8 mouse cellular contexts compared by ENCODE assay signal in genomic region chr1:36546888-36547471, GRCm38 (mm10). TPM values are rescaled to one million over a fixed set of nuclear protein-coding genes. Genes with fewer than 3 reads are reported as not detected.
A peak's percentile ranks its signal among the peaks of the same experiment; 100 is the strongest.
DNase-seq lines count a peak whose midpoint lies in the region; ATAC-seq lines count a peak whose summit lies in the region.

Ankrd39 (minus strand) TSS chr1:36547445.

- peak; percentile 93 for DNase-seq in c-Kit-negative CD71-positive TER-119-positive erythroid progenitor cells, embryonic 14.5 days (ENCODE audit: low read depth, low spot score)
- DNase-seq in fibroblast of lung, adult 2 months (ENCODE audit: low read depth): peak; percentile 98
- peak; percentile 99 for DNase-seq in kidney, postnatal 14 days
- DNase-seq in liver, embryonic 13.5 days: peak; percentile 95
- peak; percentile 94 for DNase-seq in neural tube, embryonic 10.5 days (ENCODE audit: extremely low spot score, low spot score)

- ATAC-seq in CD4-positive, CD25-positive, alpha-beta regulatory T cell, adult 4 months: peak; percentile 97
- ATAC-seq in heart, embryonic 14.5 days (ENCODE audit: insufficient number of reproducible peaks, insufficient read depth, low FRiP score, low read depth): peak; percentile 98
- peak; percentile 99 for ATAC-seq in liver, embryonic 13.5 days (ENCODE audit: low read depth)
- peak; percentile 99 for ATAC-seq in stomach, embryonic 16.5 days (ENCODE audit: insufficient read depth, low FRiP score)

- peaks cover 52% of the 10 kb centered on the region for H3K36me3 ChIP-seq in heart, embryonic 14.5 days (ENCODE audit: control insufficient read depth, insufficient read depth, low read length)
- peaks cover 30% of the 10 kb centered on the region for H3K36me3 ChIP-seq in liver, embryonic 13.5 days
- peaks cover 20% of the 10 kb centered on the region for H3K36me3 ChIP-seq in stomach, embryonic 16.5 days (ENCODE audit: control insufficient read depth, insufficient read depth, low read length)

- peaks cover 15 to 51% of the 10 kb centered on the region in 2 experiments for H3K4me1 ChIP-seq in heart, embryonic 14.5 days (ENCODE audit: control insufficient read depth in 2 of 2, insufficient read depth in 2 of 2, low read length in 2 of 2)
- peaks cover 20% of the 10 kb centered on the region for H3K4me1 ChIP-seq in liver, embryonic 13.5 days (replicated peaks)
- peaks cover 36% of the 10 kb centered on the region for H3K4me1 ChIP-seq in stomach, embryonic 16.5 days (ENCODE audit: control insufficient read depth, insufficient read depth, low read length)

- WGBS in heart, embryonic 14.5 days: 0% methylated on average over 43 of the region's 43 CpGs
- under 1% methylated on average over 43 of the region's 43 CpGs for WGBS in liver, embryonic 13.5 days (ENCODE audit: insufficient replicate concordance)
- WGBS in stomach, embryonic 16.5 days: under 1% methylated on average over 43 of the region's 43 CpGs

- H3K27ac ChIP-seq in heart, embryonic 14.5 days (replicated peaks in 1 of 2; ENCODE audit: control insufficient read depth in 1 of 2, insufficient read depth in 1 of 2, low read depth in 2 of 2, low read length in 2 of 2): peak within 1 kb of the TSS; percentile 63 to 70
- H3K27ac ChIP-seq in liver, embryonic 13.5 days: 0 out of 2 replicates have a peak within 1 kb of the TSS, but pooled peaks have one; percentile 4
- peak within 1 kb of the TSS; percentile 82 for H3K27ac ChIP-seq in stomach, embryonic 16.5 days (ENCODE audit: low read length)

- peak within 1 kb of the TSS; percentile 74 to 86 for H3K4me3 ChIP-seq in heart, embryonic 14.5 days (ENCODE audit: control insufficient read depth in 1 of 2, insufficient read depth in 1 of 2, low read depth in 1 of 2, low read length in 2 of 2)
- H3K4me3 ChIP-seq in liver, embryonic 13.5 days (replicated peaks): peak within 1 kb of the TSS; percentile 70
- H3K4me3 ChIP-seq in stomach, embryonic 16.5 days (replicated peaks; ENCODE audit: low read length): peak within 1 kb of the TSS; percentile 82

- no peaks in the 10 kb centered on the region for H3K27me3 ChIP-seq in heart, embryonic 14.5 days (ENCODE audit: control insufficient read depth, insufficient read depth, low read length)
- no peaks in the 10 kb centered on the region for H3K27me3 ChIP-seq in liver, embryonic 13.5 days
- H3K27me3 ChIP-seq in stomach, embryonic 16.5 days (ENCODE audit: control insufficient read depth, insufficient read depth, low read length): no peaks in the 10 kb centered on the region

- H3K9ac ChIP-seq in heart, embryonic 14.5 days (ENCODE audit: low read length): peak within 1 kb of the TSS; percentile 85
- H3K9ac ChIP-seq in liver, embryonic 13.5 days: peak within 1 kb of the TSS; percentile 74
- peak within 1 kb of the TSS; percentile 88 for H3K9ac ChIP-seq in stomach, embryonic 16.5 days (ENCODE audit: low read length)

- H3K9me3 ChIP-seq in heart, embryonic 14.5 days (ENCODE audit: control insufficient read depth, low read length): no peaks in the 10 kb centered on the region
- no peaks in the 10 kb centered on the region for H3K9me3 ChIP-seq in liver, embryonic 13.5 days (replicated peaks)
- no peaks in the 10 kb centered on the region for H3K9me3 ChIP-seq in stomach, embryonic 16.5 days (replicated peaks; ENCODE audit: control insufficient read depth, low read length)

- peak within 1 kb of the TSS; percentile 73 for H3K4me2 ChIP-seq in heart, embryonic 14.5 days (ENCODE audit: low read length)
- H3K4me2 ChIP-seq in liver, embryonic 13.5 days: peak within 1 kb of the TSS; percentile 77
- peak within 1 kb of the TSS; percentile 86 for H3K4me2 ChIP-seq in stomach, embryonic 16.5 days (ENCODE audit: low read depth, low read length)

RNA-seq across cellular contexts. Expression of gene Ankrd39, which starts in this region (rescaled TPM):
- 10 to 100 TPM; 19.4 to 23.9 TPM for polyA plus RNA-seq in CD4-positive, CD25-positive, alpha-beta regulatory T cell, adult 4 months (2017; shearing (Covaris generic))
- polyA plus RNA-seq in heart, embryonic 14.5 days (2014; fragmentation: Nextera tagmentation; extraction: Ambion mirVana): 27.2 and 29.0 TPM in 2 replicates
- polyA plus RNA-seq in liver, embryonic 13.5 days (2015; fragmentation: Nextera tagmentation; extraction: Ambion mirVana): 7.2 and 7.4 TPM in 2 replicates
- polyA plus RNA-seq in stomach, embryonic 16.5 days (2015; fragmentation: Nextera tagmentation; extraction: Ambion mirVana): 26.7 and 30.5 TPM in 2 replicates

Comparison
In these comparisons a context has a peak if more than half of its experiments do, and no peak if none do; other contexts are left out.
1. Peak in every context shown above with its lines: DNase-seq, ATAC-seq, H3K4me3 ChIP-seq and H3K27ac ChIP-seq.
2. H3K27ac ChIP-seq: peak in every context shown above with its lines; median percentile 82 in stomach, embryonic 16.5 days; 66 in heart, embryonic 14.5 days; 4 in liver, embryonic 13.5 days.